Mouse (Mus musculus) hindbrain, embryonic 11.5 days (tissue): Measurements from ENCODE around the gene Trhr2. TPM values are rescaled to one million over a fixed set of nuclear protein-coding genes. Genes with fewer than 3 reads are reported as not detected.

Source experiments
- ATAC-seq: fragments of 200-750 bp; cut with Nextera tagmentation; 2 replicates; pipeline ENCODE4 v1.8.0; 2017; ENCODE audit warnings: mild to moderate bottlenecking, moderate TSS enrichment, moderate library complexity; ENCODE audit not compliant: low FRiP score
- DNase-seq: peaks from one replicate; pipeline ENCODE4 v3.0.0-alpha.2; 2015; ENCODE audit warnings: low spot score
- H3K27ac ChIP-seq: fragments of 300-500 bp; sonication (generic); 2 replicates; pipeline ENCODE4 v1.5.1; 2014; ENCODE audit warnings: mild to moderate bottlenecking, low read depth, low read length
- H3K27me3 ChIP-seq: fragments of 300-500 bp; sonication (generic); 2 replicates; pipeline ENCODE4 v1.6.1; 2014; ENCODE audit warnings: mild to moderate bottlenecking, low read length, moderate library complexity, mixed read lengths; ENCODE audit not compliant: control insufficient read depth, insufficient read depth
- H3K36me3 ChIP-seq: fragments of 300-500 bp; sonication (generic); 2 replicates; pipeline ENCODE4 v1.6.1; 2014; ENCODE audit warnings: mild to moderate bottlenecking, low read length, moderate library complexity, mixed read lengths; ENCODE audit not compliant: control insufficient read depth, insufficient read depth
- H3K4me1 ChIP-seq: fragments of 300-500 bp; sonication (generic); replicated peaks from 2 replicates; pipeline ENCODE4 v1.6.1; 2014; ENCODE audit warnings: low read length, mixed read lengths; ENCODE audit not compliant: control insufficient read depth, insufficient read depth
- H3K4me2 ChIP-seq: fragments of 300-500 bp; sonication (generic); replicated peaks from 2 replicates; pipeline ENCODE4 v1.6.1; 2014; ENCODE audit warnings: mild to moderate bottlenecking, low read depth, low read length
- H3K4me3 ChIP-seq: fragments of 300-500 bp; sonication (generic); 2 replicates; pipeline ENCODE4 v1.5.1; 2014; ENCODE audit warnings: low read depth, low read length
- H3K9ac ChIP-seq: fragments of 300-500 bp; sonication (generic); 2 replicates; pipeline ENCODE4 v1.6.1; 2014; ENCODE audit warnings: low read depth, low read length
- H3K9me3 ChIP-seq: fragments of 300-500 bp; sonication (generic); 2 replicates; pipeline ENCODE4 v1.6.1; 2016; ENCODE audit warnings: low read length; ENCODE audit not compliant: control insufficient read depth
- WGBS: fragments of 180-500 bp; shearing (Covaris S2); extraction: QIAGEN DNeasy Blood & Tissue Kit; methylation state at CpG from one replicate; pipeline ENCODE4 v1.1.7; 2014; 5-methylcytosine and 5-hydroxymethylcytosine counted together
- polyA plus RNA-seq: library from polyadenylated mRNA; unstranded; fragments of >200 nt; fragmentation: Nextera tagmentation; extraction: Ambion mirVana; gene quantifications from 2 replicates; pipeline ENCODE4 v1.2.1, GENCODE M21; 2014

The Trhr2 gene
- polyA plus RNA-seq, 1 experiment from 2014 or later, result 0.25 TPM

GRCm38 (mm10) chr8:122340761-122341160 lies 19.8 kb downstream of the Trhr2 start:
- peaks cover 47% of the 10 kb centered on the region for H3K27me3 ChIP-seq
- no peak overlapping the region for H3K4me3 ChIP-seq
- ATAC-seq (no peak), DNase-seq (no peak)
- no peak overlapping the region for H3K27ac ChIP-seq
- 85% methylated on average over 3 of the region's 3 CpGs for WGBS
- no peak overlapping the region for H3K9ac ChIP-seq
- no peaks in the 10 kb centered on the region for H3K9me3 ChIP-seq
- H3K4me1 ChIP-seq, result 0 out of 2 replicates have a peak, but pooled peaks cover 10% of the 10 kb centered on the region
- no peaks in the 10 kb centered on the region for H3K36me3 ChIP-seq
- no peak overlapping the region for H3K4me2 ChIP-seq

GRCm38 (mm10) chr8:122338852-122339251 lies 21.7 kb downstream of the Trhr2 start:
- Histone ChIP-seq H3K4me3 (no peak overlapping the region), H3K27me3 (peaks cover 60% of the 10 kb centered on the region), H3K27ac (no peak overlapping the region), H3K9me3 (no peaks in the 10 kb centered on the region), H3K4me2 (no peak overlapping the region), H3K4me1 (0 out of 2 replicates have a peak, but pooled peaks cover 11% of the 10 kb centered on the region), H3K36me3 (no peaks in the 10 kb centered on the region), H3K9ac (no peak overlapping the region)
- no peak for ATAC-seq
- no peak for DNase-seq
- WGBS, result 45% methylated on average over 6 of the region's 6 CpGs

GRCm38 (mm10) chr8:122336251-122336910 lies 24.2 kb downstream of the Trhr2 start:
- Histone ChIP-seq H3K27me3 (peaks cover 51% of the 10 kb centered on the region), H3K9ac (peak overlapping the region; percentile 52), H3K9me3 (no peaks in the 10 kb centered on the region), H3K4me2 (peak overlapping the region; percentile 95), H3K36me3 (no peaks in the 10 kb centered on the region), H3K27ac (no peak overlapping the region), H3K4me3 (peak overlapping the region; percentile 50), H3K4me1 (0 out of 2 replicates have a peak, but pooled peaks cover 7% of the 10 kb centered on the region)
- WGBS, result 2% methylated on average over 59 of the region's 81 CpGs
- ATAC-seq (peak; percentile 72), DNase-seq (peak; percentile 80)

GRCm38 (mm10) chr8:122335638-122336250 lies 24.8 kb downstream of the Trhr2 start:
- no peaks in the 10 kb centered on the region for H3K9me3 ChIP-seq
- H3K36me3 ChIP-seq, result no peaks in the 10 kb centered on the region
- peak overlapping the region; percentile 95 for H3K4me2 ChIP-seq
- WGBS, result 8% methylated on average over 52 of the region's 57 CpGs
- peaks cover 7% of the 10 kb centered on the region; the same call in 1 of the 2 replicates for H3K4me1 ChIP-seq
- H3K27ac ChIP-seq, result no peak overlapping the region
- H3K9ac ChIP-seq, result peak overlapping the region; percentile 52
- DNase-seq, result no peak
- peaks cover 51% of the 10 kb centered on the region for H3K27me3 ChIP-seq
- peak overlapping the region; percentile 50 for H3K4me3 ChIP-seq
- 0 out of 2 replicates have a peak, but pooled peaks have one; percentile 11 for ATAC-seq

- H3K4me1 ChIP-seq, result peaks cover 7% of the 10 kb centered on the region; the same call in 1 of the 2 replicates
- no peak overlapping the region for H3K27ac ChIP-seq
- 81% methylated on average over 13 of the region's 13 CpGs for WGBS
- H3K4me3 ChIP-seq, result no peak overlapping the region
- peaks cover 51% of the 10 kb centered on the region for H3K27me3 ChIP-seq
- H3K9ac ChIP-seq, result no peak overlapping the region
- no peak overlapping the region for H3K4me2 ChIP-seq
- H3K36me3 ChIP-seq, result no peaks in the 10 kb centered on the region
- no peak for DNase-seq
- no peaks in the 10 kb centered on the region for H3K9me3 ChIP-seq
- ATAC-seq, result no peak
Observed at GRCm38 (mm10) chr8:122334791-122335490, 25.6 kb downstream of the Trhr2 start.

- DNase-seq (no peak), ATAC-seq (no peak)
- H3K4me1 ChIP-seq, result peaks cover 7% of the 10 kb centered on the region; the same call in 1 of the 2 replicates
- H3K27ac ChIP-seq, result no peak overlapping the region
- H3K9ac ChIP-seq, result no peak overlapping the region
- no peaks in the 10 kb centered on the region for H3K36me3 ChIP-seq
- no peak overlapping the region for H3K4me3 ChIP-seq
- 88% methylated on average over 7 of the region's 7 CpGs for WGBS
- no peak overlapping the region for H3K4me2 ChIP-seq
- H3K27me3 ChIP-seq, result peaks cover 49% of the 10 kb centered on the region
- no peaks in the 10 kb centered on the region for H3K9me3 ChIP-seq
Observed at GRCm38 (mm10) chr8:122333531-122333930, 27.0 kb downstream of the Trhr2 start.

GRCm38 (mm10) chr8:122332753-122333506 lies 27.6 kb downstream of the Trhr2 start:
- Histone ChIP-seq H3K4me1 (peaks cover 7% of the 10 kb centered on the region; the same call in 1 of the 2 replicates), H3K4me3 (no peak overlapping the region), H3K27me3 (peaks cover 45% of the 10 kb centered on the region), H3K9me3 (no peaks in the 10 kb centered on the region), H3K9ac (no peak overlapping the region), H3K4me2 (no peak overlapping the region), H3K36me3 (no peaks in the 10 kb centered on the region), H3K27ac (no peak overlapping the region)
- DNase-seq, result peak; percentile 88
- 76% methylated on average over 6 of the region's 6 CpGs for WGBS
- no peak for ATAC-seq

- H3K27me3 ChIP-seq, result peaks cover 27% of the 10 kb centered on the region
- 71% methylated on average over 3 of the region's 3 CpGs for WGBS
- no peak overlapping the region for H3K9ac ChIP-seq
- H3K9me3 ChIP-seq, result no peaks in the 10 kb centered on the region
- H3K27ac ChIP-seq, result no peak overlapping the region
- H3K4me2 ChIP-seq, result no peak overlapping the region
- peaks cover 4% of the 10 kb centered on the region; the same call in 1 of the 2 replicates for H3K4me1 ChIP-seq
- H3K4me3 ChIP-seq, result no peak overlapping the region
- H3K36me3 ChIP-seq, result no peaks in the 10 kb centered on the region
- ATAC-seq (no peak), DNase-seq (no peak)
Observed at GRCm38 (mm10) chr8:122331134-122331523, 29.4 kb downstream of the Trhr2 start.
